Mouse (Mus musculus): Measurements from ENCODE around the gene Rai2.

Rai2 gene

DNA sequence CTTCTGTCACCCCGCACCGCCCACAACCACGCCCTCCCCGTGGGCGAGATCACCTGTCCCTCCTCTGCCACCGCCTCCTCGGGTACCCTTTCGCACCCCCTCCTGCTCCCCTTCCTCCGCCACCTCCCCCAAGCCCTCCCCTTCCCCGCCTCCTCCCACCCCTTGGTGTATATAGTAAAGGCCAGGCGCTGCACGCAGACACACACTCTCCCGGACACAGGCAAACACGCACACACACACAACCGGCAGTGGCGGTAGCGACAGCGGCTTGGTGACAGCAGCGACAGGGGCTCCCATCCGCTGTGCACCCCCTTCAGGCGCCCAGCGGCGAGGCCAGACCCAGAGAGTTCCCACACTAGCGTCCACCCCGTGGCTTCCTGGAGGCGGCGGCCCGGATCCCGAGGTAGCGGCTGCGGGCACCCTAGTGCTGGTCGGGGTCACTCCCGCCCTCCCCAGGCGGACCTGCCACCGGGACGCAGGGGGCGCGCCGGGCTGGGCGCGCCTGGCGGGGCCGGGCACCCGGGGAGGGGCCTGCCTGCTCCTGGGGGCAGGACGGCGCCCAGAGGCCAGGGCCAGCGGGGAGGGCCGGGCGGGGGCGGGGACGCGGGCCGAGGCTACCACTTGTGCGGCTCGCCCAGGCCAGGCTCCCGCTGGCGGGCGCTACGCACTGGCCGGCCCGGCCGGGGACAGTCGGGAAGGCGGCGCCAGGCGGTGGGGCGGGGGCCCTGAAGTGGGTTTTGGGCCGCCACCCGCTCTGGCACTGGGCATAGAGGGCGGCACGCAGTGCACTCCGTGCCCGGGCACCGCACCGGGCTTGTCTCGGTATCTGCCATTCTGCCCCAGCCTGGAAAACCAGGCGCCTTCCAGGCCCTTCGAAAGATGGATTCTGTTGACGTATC, at the start of gene Rai2:
Rai2 (plus strand) TSS at position 205 of the 899 bp plus-strand sequence.
- peak; percentile 13 for DNase-seq (ENCODE audit: low spot score)

DNA sequence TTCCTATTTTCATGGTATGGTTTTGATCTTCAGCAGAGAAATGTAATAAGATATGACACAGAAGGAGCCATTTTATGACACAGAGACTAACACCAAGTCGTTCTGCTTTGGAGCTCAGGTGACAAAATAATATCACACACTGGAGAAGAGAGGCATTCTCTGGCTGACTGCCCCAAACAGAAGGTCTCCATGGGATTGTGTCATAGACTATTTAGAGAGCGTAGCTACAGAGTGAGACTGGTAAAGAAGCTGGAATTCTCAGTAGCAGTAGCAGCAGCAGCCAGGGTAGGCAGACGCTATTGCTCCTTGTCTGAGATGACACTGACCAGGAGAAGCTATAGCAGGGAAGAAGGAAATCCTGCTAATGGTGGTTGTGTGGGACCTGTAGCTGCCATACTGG, 27.5 kb upstream of the Rai2 start:
- no peak for DNase-seq (ENCODE audit: low spot score)

DNA sequence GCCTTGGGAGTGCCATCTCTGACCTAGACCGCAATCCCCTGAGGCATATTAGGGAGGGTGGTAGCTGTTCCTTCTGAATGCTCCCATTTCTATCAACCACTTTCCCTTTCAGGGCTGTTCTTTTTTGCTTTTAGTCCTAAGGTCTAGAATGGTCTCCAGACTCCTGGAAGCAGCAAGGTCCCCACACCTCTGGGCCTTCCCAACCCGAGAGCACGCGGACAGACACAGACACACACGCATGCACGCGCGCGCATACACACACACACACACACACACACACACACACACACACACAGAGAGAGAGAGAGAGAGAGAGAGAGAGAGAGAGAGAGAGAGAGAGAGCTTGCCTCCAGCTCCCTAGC, 385 bp upstream of the Rai2 start:
- no peak for DNase-seq (ENCODE audit: low spot score)

DNA sequence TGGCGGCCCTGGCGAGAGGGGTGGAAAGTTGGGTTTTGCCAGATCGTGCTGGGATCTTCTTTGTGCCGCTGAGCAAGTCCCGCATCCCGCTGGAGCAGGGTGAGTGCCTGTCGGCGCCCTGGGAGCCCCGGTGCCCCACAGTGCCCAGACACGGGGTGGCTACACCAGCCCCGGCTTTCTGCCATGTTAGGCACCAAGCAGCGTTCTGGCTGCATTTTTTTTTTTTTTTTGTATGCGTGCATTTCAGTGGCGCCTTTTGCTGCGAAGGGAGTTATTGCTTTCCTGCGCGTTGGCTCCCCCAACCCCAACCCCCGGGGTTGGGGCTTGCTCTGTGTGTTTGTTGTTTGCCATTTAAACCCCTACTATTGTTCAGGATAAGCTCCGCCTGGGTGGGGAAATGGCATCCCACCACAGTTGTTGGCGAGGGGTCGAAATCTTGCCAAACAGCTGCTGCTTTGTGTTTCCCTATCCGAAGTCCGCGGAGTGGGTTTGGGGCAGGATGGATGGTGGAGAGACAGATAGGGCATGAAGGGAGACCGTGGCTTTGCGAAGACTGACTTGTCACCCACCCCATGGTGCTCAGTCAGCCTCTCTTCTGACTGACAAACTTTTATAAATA, 1.0 kb downstream of the Rai2 start:
- peak; percentile 18 for DNase-seq (ENCODE audit: low spot score)

DNA sequence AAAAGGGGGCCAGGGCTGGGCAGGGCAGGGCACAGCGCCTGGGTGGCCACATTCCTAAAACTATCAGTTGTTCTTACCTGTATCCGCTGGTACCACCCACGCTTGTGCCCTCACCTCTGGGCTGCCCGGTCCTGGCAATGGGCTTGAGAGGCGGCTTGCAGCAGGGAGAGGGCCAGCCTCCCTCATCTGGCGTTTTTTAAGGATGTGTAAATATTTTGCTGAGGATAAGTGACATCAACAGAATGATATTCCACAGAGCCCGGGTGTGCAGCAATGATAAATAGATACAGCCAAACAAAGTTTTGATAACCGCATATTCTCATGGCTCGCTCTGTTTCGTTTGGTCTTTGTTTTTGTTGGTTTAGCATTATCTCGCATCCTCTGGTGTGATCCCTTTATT, 1.7 kb downstream of the Rai2 start:
- DNase-seq (ENCODE audit: low spot score): no peak

DNA sequence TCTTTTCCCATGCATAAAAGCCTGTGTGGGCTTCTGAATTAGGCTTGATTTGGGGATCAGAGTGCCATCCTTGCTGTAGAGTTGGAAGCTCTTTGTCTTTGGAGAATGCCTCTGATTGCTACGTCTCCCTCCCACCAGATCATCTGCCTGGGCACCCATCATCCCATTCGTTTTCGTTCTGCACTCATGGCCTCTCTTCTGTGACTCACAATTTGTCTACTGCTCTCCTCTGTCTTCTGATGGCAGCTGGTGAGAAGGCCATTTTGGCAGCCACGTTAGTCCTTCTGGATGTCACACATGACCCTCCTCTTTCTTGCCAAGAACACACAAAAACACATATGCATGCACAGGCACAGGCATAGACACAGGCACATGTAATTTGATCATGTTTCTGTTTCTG, 4.2 kb downstream of the Rai2 start:
- no peak for DNase-seq (ENCODE audit: low spot score)

DNA sequence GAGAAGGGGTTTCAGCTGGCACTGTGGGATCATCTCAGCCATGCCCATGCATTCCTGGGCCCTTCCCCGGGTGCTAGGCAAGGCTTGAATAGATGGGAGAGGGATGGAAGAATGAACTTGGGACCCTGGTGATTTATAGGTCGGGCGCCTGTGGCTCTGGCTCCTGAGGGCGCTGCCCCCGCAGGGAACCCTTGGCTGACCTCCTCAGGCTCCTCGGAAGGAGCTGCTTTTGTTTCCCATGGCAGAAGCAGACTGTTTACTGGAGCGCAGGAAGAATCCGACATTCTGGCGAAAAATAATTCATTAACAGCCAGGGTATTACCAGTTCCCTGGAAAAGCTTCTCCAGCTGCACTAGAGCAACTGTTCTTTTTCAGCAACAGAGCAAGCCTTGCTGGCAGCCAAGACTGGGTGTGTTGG, 6.5 kb downstream of the Rai2 start:
- DNase-seq (ENCODE audit: low spot score): no peak

DNA sequence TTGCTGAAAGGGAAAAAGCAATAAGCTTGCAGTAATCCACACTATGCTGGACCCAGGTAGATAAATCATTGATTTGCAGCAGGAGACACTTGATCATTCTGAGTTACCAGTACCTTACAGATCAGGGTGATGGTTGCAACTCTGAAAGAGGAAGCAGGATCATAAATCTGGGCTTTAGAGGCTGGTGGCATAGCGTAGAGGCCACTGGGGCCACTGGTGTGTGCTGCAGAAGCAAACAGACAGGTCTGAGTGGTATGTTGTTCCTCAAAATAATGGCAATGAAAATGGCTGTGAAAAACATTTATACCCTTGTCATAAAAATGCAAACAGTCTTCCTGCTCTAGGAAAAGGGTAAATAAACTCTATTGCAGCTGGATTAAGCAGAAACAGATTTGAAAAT, 9.4 kb downstream of the Rai2 start:
- no peak for DNase-seq (ENCODE audit: low spot score)

DNA sequence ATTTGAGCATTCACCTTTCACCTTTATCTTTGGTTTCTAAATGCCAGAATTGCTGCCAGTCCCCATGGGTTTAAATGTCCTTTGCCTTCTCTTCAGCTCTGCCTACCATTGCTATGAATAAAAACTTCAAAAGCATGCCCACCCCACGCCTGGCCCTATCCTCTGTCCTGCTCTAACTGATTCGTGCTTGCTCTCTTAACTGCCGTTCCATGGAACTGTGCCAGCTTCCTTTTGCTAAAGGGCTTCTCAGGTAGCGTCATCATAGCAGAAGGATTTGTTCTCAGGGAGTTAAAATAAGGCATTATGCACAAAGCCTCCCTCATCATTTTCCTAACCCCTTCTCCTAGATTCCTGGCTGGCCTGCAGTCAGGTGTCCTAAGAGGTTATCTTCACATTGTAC, 11.6 kb downstream of the Rai2 start:
- DNase-seq (ENCODE audit: low spot score): no peak

DNA sequence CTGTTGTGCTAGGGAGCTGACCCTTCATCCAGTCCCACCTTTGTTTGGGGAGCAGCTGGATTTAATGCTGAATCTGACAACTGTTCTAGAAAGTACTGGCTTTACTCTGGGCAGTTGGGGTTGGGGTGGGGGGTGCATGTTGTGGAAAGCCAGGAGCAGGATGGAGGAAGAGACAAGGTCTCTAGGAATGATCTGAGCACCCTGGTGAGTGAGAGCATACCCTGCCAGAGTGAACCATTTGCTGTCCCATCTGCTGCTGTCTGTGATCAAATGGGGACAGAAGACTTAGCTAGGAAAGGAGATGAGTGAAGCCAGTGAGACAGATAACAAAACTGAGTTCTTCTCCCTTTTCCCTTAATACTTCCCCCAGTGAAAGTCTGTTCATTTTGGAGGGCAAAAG, 13.2 kb downstream of the Rai2 start:
- no peak for DNase-seq (ENCODE audit: low spot score)

DNA sequence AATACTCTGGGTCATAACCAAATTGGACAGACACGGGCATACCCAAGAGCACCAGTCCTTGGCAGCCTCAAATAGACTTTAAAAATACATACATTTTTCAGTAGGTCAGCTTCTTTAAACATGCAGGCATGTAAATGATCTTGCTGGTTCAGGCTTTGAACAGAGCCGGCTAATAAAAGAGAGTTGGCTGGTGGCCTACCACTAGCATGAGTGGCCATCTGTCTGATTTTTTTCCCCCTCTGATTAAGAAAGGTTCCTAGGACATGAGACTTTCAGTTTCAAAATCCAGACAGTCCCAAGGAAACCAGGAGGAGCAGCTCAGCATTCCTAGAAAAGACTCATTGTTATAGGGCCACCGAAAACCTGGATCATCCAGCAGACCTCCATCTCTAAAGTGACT, 15.0 kb downstream of the Rai2 start:
- no peak for DNase-seq (ENCODE audit: low spot score)

DNA sequence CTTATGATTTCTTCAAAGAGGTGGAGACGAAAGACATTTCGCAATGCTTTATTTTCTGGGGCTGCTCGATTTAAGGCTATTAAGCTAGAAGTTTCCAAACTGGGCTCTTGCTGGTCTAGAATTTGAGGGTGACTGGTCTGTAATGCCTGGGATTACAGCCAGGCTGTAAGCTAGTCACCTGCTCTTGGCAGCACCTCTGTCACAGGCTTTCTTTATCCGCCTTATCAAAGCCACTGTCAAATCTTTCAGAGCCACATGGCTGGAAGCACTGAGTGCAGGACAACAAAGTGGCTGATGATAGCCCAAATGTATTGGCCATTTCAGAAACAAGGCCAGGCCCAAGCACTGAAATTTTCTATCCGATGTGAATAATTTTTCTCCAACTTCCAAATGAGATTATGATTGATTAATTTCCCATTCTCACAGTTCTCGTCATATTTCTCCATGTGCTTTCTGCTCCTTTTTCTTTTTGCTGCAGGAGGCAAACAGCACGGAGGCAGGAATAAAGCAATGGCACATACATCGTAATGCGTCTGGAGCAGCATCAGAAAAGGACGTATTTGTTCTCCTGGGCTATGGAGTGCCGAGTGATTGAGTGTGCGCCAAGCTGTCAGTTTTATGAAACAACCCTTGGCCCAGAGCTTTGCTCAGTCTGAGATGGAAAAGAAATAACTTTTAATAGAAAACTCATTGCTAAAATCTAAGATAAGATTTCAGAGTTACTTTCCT, 16.9 kb downstream of the Rai2 start:
- DNase-seq (ENCODE audit: low spot score): no peak

DNA sequence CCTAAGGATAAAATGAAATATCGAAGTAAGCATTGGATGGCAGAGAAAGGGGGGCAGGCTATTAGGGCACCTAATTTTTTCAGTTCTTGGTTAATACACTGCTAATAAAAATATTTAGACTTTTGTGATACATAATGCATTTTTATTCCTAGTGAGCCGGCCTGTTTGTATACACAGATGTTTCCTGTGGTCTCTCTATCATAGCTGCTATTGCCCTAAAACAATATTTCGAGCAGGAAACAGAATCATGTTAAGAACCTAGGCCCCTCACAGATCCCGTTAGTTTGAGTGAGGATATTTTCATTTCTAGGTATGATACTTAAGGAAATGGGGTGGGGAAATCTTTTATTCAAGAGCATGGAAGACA, 17.4 kb downstream of the Rai2 start:
- DNase-seq (ENCODE audit: low spot score): no peak

DNA sequence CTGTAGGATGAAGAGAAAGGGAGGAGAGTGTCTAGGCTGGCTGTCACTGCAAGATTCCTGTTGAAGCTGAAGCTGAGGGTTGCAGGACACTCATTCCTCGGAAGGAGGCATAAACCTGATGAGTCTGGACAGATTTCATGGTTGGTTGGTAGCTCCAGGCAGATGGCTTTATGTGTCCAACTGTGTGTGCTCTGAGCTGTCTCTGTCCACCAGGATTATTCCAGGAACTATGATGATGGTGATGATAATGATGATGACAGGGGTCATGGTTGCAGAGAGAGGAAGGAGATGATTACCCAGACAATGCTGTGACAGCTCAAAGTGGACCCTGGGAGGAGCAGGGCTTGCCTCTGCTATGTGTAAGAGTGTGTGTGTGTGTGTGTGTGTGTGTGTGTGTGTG, 22.5 kb downstream of the Rai2 start:
- DNase-seq (ENCODE audit: low spot score): no peak

DNA sequence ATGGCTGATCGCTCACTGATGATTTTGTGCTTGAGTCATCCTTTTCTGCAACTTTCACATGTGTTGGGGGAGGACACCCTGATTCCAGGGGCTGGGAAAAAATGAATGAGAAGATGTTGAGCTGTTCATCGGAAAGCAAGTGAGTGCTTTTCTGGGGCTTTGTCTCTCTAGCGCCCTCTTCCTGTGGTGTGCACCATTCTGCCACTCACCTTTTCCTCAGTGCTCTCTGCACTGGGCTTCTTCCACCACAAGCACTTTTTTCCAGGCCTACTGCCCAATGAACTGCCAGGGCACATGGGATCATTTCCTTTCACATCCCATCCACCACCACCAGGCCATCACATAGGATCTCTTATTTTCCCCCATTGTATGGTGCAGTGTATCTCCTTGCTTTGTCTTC, 26.2 kb downstream of the Rai2 start:
- DNase-seq (ENCODE audit: low spot score): no peak

DNA sequence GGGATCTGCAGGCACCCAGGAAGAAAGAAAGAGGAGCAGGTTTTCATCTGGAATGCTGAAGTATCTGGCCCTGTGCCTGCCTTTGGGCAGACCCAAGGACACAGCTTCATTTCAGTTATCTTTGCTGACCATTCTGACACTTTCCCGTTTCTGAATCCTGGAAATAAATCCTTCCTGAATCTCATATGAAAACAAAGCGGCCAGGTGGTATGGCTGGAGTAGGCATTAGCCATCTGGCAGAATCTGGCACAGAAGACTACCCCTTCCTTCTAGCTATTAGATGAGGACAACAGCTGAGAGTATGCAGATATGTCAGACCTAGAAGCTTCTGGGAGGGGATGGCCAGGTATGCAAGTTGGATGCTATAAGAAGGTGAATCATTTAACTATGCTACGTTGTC, 28.4 kb downstream of the Rai2 start:
- DNase-seq (ENCODE audit: low spot score): no peak

DNA sequence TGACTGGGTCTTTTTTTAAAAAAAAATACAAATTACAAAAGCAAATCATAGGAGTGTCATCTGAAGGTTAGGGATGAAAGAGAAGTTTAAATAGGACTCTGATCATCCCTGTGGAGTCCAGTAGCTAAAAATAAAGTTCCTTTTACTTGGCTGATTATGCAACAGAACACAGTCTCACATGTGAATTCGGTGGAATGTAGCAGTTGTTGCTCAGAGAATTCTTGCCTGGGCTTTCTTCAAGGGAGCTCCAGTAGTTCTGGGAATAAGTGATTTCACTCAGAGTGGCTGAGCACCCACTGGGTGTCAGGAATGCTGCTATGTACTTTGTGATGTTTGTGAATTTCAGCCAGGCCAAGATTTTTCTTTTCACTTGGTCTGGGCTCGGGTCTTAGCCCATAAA, 30.5 kb downstream of the Rai2 start:
- no peak for DNase-seq (ENCODE audit: low spot score)

DNA sequence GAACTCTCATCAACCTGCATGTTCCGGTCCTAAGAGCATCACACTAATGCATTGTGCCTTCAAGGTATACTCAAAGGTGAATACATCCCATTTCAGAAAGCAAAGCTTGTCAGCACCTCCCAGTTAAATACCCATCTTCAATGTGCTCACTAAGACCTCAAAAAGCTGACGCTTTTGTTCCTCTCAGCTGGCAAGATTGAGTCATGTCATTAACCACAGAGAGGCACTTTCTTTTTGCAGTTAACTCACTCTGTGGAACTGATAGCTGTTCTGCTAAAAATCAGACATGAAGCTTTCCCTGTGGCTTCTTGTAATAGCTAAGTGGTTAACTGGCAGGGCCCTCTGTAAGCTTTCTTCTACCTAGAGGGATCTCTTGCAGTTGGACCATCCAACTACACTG, 36.6 kb downstream of the Rai2 start:
- DNase-seq (ENCODE audit: low spot score): no peak

DNA sequence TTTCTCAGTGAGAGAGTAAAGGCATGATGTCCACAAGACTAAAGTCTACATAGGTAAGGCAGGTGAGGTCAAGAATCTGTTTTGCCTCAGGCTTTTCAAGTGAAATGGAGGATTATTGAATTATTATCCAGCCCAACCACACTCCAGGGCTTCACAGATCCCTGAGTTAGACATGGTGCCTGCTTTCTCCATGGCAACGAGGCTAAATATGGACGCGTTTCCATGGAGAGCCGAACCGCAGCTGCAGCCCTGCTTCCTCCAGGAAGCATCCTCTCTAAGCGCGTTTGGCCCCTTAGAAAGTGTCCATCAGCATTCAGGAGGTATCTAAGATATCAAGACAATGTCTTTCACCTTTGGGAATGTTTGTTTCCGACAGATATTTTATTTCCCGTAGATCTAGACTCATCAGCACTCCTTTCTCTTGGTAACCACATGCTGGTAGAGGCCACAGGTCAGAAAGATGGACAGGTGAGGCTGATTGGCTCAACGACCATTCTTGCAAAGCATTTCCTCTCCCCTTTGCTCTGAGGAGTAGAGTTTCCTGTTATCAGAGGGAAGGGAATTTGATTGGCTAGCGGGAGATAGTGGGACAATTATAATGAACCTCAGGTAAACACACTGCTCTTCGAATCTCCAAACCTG, 59.6 kb downstream of the Rai2 start:
- peak; percentile 48 for DNase-seq (ENCODE audit: low spot score)

DNA sequence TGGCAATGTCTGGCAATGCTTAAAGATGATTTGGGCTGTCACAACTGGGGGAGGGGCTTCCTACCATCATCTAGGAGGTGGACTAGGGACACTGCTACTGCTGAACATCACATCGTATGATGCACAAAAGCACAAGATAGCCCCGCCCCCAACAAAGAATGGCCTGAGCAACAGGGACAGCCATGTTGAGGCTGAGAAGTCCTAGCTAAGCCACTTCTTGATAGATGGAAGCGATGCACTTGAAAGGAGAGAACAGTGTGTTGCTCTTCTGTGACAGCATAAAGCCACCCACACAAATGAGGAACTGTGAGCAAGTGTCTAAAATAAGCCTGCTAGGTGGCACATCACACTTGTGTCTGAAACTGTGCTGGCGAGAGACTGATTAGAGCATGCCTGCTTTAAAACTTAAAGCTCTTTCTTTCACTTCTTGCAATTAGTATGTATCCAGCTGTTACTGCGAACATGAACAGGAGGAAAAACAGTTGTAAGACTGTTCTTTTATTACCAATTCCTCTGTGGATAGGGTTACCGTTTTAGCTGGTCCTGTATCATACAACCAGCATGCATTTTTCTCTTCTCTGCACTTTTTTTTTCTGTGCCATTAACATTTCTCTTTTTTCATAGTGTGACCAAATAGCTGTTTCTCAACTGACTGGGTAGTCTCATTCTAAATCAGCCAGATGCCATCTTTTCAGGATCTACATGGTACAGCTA, 63.6 kb downstream of the Rai2 start:
- no peak for DNase-seq (ENCODE audit: low spot score)

DNA sequence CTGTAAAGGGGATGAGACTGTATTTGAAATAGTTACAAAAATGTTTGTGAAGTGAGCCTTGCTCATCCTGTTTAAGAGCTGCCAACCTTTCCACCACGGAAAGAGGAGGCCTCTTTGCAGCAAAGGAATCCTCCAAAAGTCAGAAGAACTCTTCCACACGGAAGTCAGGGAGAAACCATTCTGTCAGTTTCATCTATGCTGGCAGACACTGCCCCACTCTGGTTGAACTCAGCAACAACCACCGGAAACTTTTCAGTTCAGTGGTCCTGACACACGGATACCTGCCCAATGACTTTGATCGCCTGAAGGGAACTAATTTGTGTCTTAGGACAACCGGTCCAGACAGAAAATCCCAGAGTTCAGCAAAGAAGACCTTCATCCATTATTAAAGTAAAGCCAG, 73.3 kb downstream of the Rai2 start:
- peak; percentile 48 for DNase-seq (ENCODE audit: low spot score)

DNA sequence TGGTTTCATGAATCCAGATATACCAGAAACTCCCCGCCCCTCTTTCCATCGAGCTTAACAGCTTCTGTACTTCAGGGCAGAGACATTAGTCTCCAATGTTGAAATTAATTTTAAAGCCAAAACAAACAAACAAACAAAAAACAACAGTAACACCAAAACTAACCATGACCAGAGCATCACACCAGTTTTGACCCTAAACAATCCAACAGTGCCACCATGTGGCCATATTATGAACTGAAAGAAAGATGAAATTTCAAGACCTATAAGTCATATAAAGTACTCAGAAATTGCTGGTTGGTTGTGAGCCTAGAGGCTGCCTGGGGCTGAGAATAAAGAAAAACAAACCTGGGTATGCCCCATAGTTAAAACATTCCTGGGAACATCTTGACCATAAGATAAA, 109.3 kb downstream of the Rai2 start:
- peak; percentile 66 for DNase-seq (ENCODE audit: low spot score)

Measured in embryo, embryonic 10.5 days (tissue).